Mouse (Mus musculus): ENCODE results near the gene Olfr1453. TPM values are rescaled to one million over a fixed set of nuclear protein-coding genes. Genes with fewer than 3 reads are reported as not detected.

Olfr1453 gene
- not detected for total RNA-seq (2023)

GRCm38 (mm10) chr19:13028227-13028626 is at the start of gene Olfr1453:
TSS of gene Olfr1453 (minus strand) at chr19:13028327.

GRCm38 (mm10) chr19:13060310-13060709 is 32.2 kb upstream of the Olfr1453 start, which contains the start of gene Olfr1454:
TSS of gene Olfr1454 (plus strand) at chr19:13060610.

GRCm38 (mm10) chr19:12994714-12995113 is 33.4 kb downstream of the Olfr1453 start, which contains the start of gene Olfr1451:
TSS of gene Olfr1451 (plus strand) at chr19:12995014.

Other genes with a start within 250 kb of the Olfr1453 start
- gene Zfp91, start 232.2 kb downstream of the Olfr1453 start, total RNA-seq (2023), result 10 to 100 TPM; 64.7 to 67.3 TPM
- 10 to 100 TPM; 40.6 to 41.1 TPM for gene Lpxn, start 232.1 kb downstream of the Olfr1453 start, total RNA-seq (2023)
- gene Gm5244, start 181.6 kb downstream of the Olfr1453 start, total RNA-seq (2023), result under 1 TPM in 1 of 2 experiments, not detected in 1; 0.71 TPM
- under 1 TPM; 0.45 to 0.55 TPM for gene Olfr1444, start 171.0 kb downstream of the Olfr1453 start, total RNA-seq (2023)
- not detected for gene Olfr1445, start 144.5 kb downstream of the Olfr1453 start, total RNA-seq (2023)
- gene Olfr1446, start 134.8 kb downstream of the Olfr1453 start, total RNA-seq (2023), result not detected
- gene Olfr1447, start 124.6 kb downstream of the Olfr1453 start, total RNA-seq (2023), result not detected
- not detected for gene Olfr1448, start 103.9 kb downstream of the Olfr1453 start, total RNA-seq (2023)
- not detected for gene Olfr1449, start 97.5 kb downstream of the Olfr1453 start, total RNA-seq (2023)
- not detected for gene Olfr1450, start 78.1 kb downstream of the Olfr1453 start, total RNA-seq (2023)
- gene Olfr1451, start 33.3 kb downstream of the Olfr1453 start, total RNA-seq (2023), result not detected
- not detected for gene Olfr1454, start 32.3 kb upstream of the Olfr1453 start, total RNA-seq (2023)
- gene Olfr1457, start 69.6 kb upstream of the Olfr1453 start, total RNA-seq (2023), result not detected
- gene Olfr1458, start 78.4 kb upstream of the Olfr1453 start, total RNA-seq (2023), result not detected
- gene Olfr1459, start 121.2 kb upstream of the Olfr1453 start, total RNA-seq (2023), result under 1 TPM in 1 of 2 experiments, not detected in 1; 0.10 TPM
- not detected for gene Olfr1461, start 134.7 kb upstream of the Olfr1453 start, total RNA-seq (2023)
- not detected for gene Olfr1462, start 157.4 kb upstream of the Olfr1453 start, total RNA-seq (2023)
- gene Olfr1463, start 203.0 kb upstream of the Olfr1453 start, total RNA-seq (2023), result not detected